Mouse (Mus musculus) kidney, adult 2 months (tissue): ENCODE data around the gene Col5a1.

ENCODE experiments used
- CTCF ChIP-seq: fragments of 200-500 bp; conservative IDR thresholded peaks from 2 replicates; pipeline ENCODE4 v1.5.1; 2011; ENCODE audit warnings: low read depth, mild to moderate bottlenecking, control low read depth, low read length, moderate library complexity, mixed read lengths; ENCODE audit not compliant: insufficient read depth, insufficient read length
- POLR2A ChIP-seq: fragments of 200-500 bp; IDR thresholded peaks from one replicate; pipeline ENCODE4 v1.6.1; 2011; ENCODE audit warnings: low read depth, low read length, control low read depth

DNA sequence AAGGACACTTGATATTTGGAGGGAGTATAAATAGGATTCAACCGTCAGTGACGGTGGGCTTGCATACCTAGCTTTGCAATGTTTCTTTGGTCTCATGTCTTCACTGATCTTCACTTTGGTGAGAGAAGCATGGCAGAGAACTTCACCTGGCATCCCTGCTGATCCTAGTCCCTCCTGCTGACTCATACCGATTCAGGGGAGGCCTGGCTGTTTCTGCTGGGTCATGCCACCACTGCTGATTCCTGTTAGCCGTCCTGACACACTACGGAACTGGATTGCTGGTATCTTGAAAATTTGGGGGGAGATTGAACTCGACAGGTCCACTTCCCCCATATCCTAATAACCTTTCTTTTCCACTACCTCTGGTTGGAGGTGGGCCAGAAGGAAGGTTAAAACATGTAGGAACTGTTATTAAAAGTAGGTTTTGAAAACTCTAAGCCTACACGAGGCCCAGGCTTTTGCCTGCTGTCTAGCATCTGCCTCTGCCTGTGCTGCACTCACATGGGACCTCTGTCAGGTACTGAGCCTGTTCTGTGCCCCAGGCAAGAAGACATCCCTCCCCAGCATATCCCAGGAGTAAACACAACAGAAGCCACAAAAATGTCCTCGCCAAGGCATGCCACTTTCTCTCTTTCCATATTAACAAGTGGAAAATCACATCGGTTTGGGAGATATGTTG lies 158.8 kb downstream of the Col5a1 start:
- TF ChIP-seq CTCF (no peak), POLR2A (no peak)
